Mouse (Mus musculus) forebrain, embryonic 13.5 days (tissue): Measurements from ENCODE around the gene Rilpl1. TPM values are rescaled to one million over a fixed set of nuclear protein-coding genes. Genes with fewer than 3 reads are reported as not detected.
"Not testable (repeated sequence)": the region's sequence is repeated elsewhere in the genome, so short reads cannot be mapped to it uniquely, and the experiment has no call there.

Source experiments
- ATAC-seq: fragments of 200-750 bp; cut with Nextera tagmentation; 2 replicates; pipeline ENCODE4 v1.8.0; 2017
- H3K27ac ChIP-seq: fragments of 300-500 bp; sonication (generic); 2 replicates; pipeline ENCODE4 v1.5.1; 2015; ENCODE audit warnings: inconsistent platforms, mild to moderate bottlenecking, moderate library complexity
- H3K27me3 ChIP-seq: fragments of 300-500 bp; sonication (generic); 2 replicates; pipeline ENCODE4 v1.6.1; 2015; ENCODE audit warnings: mild to moderate bottlenecking, inconsistent platforms
- H3K36me3 ChIP-seq: fragments of 300-500 bp; sonication (generic); 2 replicates; pipeline ENCODE4 v1.6.1; 2015; ENCODE audit warnings: mild to moderate bottlenecking, inconsistent platforms; ENCODE audit not compliant: poor library complexity, severe bottlenecking
- H3K4me1 ChIP-seq: fragments of 300-500 bp; sonication (generic); 2 replicates; pipeline ENCODE4 v1.6.1; 2015; ENCODE audit warnings: inconsistent platforms
- H3K4me2 ChIP-seq: fragments of 300-500 bp; sonication (generic); 2 replicates; pipeline ENCODE4 v1.6.1; 2015; ENCODE audit warnings: inconsistent platforms, mild to moderate bottlenecking, moderate library complexity
- H3K4me3 ChIP-seq: fragments of 300-500 bp; sonication (generic); 2 replicates; pipeline ENCODE4 v1.5.1; 2015; ENCODE audit warnings: mild to moderate bottlenecking, inconsistent platforms
- H3K9ac ChIP-seq: fragments of 300-500 bp; sonication (generic); 2 replicates; pipeline ENCODE4 v1.6.1; 2015; ENCODE audit warnings: mild to moderate bottlenecking, inconsistent platforms
- H3K9me3 ChIP-seq: fragments of 300-500 bp; sonication (generic); replicated peaks from 2 replicates; pipeline ENCODE4 v1.6.1; 2016; ENCODE audit warnings: inconsistent platforms
- WGBS: fragments of 180-500 bp; shearing (Covaris S2); methylation state at CpG from one replicate; pipeline ENCODE4 v1.1.7; 2015; 5-methylcytosine and 5-hydroxymethylcytosine counted together
- polyA plus RNA-seq: library from polyadenylated mRNA; unstranded; fragments of >200 nt; fragmentation: Nextera tagmentation; extraction: Ambion mirVana; gene quantifications from 2 replicates; pipeline ENCODE4 v1.2.1, GENCODE M21; 2015

Rilpl1 gene
- polyA plus RNA-seq, 1 experiment from 2014 or later: 10.4 TPM

- no peaks in the 10 kb centered on the region for H3K27me3 ChIP-seq
- no peak overlapping the region for H3K4me3 ChIP-seq
- 0 out of 2 replicates have a peak, but pooled peaks cover 7% of the 10 kb centered on the region for H3K4me1 ChIP-seq
- no peak overlapping the region for H3K9ac ChIP-seq
- peaks cover 44% of the 10 kb centered on the region for H3K36me3 ChIP-seq
- 96% methylated on average over 3 of the region's 3 CpGs for WGBS
- no peak overlapping the region for H3K27ac ChIP-seq
- ATAC-seq: no peak
- no peak overlapping the region for H3K4me2 ChIP-seq
- H3K9me3 ChIP-seq: no peaks in the 10 kb centered on the region
These were observed 30.6 kb downstream of the Rilpl1 start for GRCm38 (mm10) chr5:124500573-124500972.

- not testable (repeated sequence) for H3K9me3 ChIP-seq, H3K9ac ChIP-seq, H3K4me2 ChIP-seq, H3K27me3 ChIP-seq, ATAC-seq, H3K4me3 ChIP-seq, H3K27ac ChIP-seq
- Histone ChIP-seq H3K36me3 (peaks cover 48% of the 10 kb centered on the region), H3K4me1 (0 out of 2 replicates have a peak, but pooled peaks cover 11% of the 10 kb centered on the region)
- WGBS: 86% methylated on average over 3 of the region's 4 CpGs
These were observed 31.2 kb downstream of the Rilpl1 start for GRCm38 (mm10) chr5:124500037-124500436.

GRCm38 (mm10) chr5:124499001-124499400 is 32.2 kb downstream of the Rilpl1 start:
- Histone ChIP-seq H3K27ac (no peak overlapping the region), H3K4me3 (no peak overlapping the region), H3K4me1 (0 out of 2 replicates have a peak, but pooled peaks cover 11% of the 10 kb centered on the region), H3K27me3 (no peaks in the 10 kb centered on the region), H3K36me3 (peaks cover 53% of the 10 kb centered on the region), H3K4me2 (no peak overlapping the region), H3K9ac (no peak overlapping the region), H3K9me3 (no peaks in the 10 kb centered on the region)
- no peak for ATAC-seq
- WGBS: 31% methylated on average over 5 of the region's 5 CpGs

- ATAC-seq: no peak
- Histone ChIP-seq H3K27me3 (no peaks in the 10 kb centered on the region), H3K36me3 (peaks cover 54% of the 10 kb centered on the region), H3K9ac (no peak overlapping the region), H3K4me3 (no peak overlapping the region), H3K9me3 (no peaks in the 10 kb centered on the region), H3K4me1 (0 out of 2 replicates have a peak, but pooled peaks cover 11% of the 10 kb centered on the region), H3K4me2 (no peak overlapping the region), H3K27ac (no peak overlapping the region)
- WGBS: 82% methylated on average over 9 of the region's 9 CpGs
These were observed 32.8 kb downstream of the Rilpl1 start for GRCm38 (mm10) chr5:124498221-124498876.

- H3K9ac ChIP-seq: no peak overlapping the region
- H3K36me3 ChIP-seq: peaks cover 64% of the 10 kb centered on the region
- 0 out of 2 replicates have a peak, but pooled peaks cover 11% of the 10 kb centered on the region for H3K4me1 ChIP-seq
- WGBS: 84% methylated on average over 15 of the region's 15 CpGs
- H3K27ac ChIP-seq: no peak overlapping the region
- H3K9me3 ChIP-seq: no peaks in the 10 kb centered on the region
- H3K4me2 ChIP-seq: no peak overlapping the region
- H3K27me3 ChIP-seq: no peaks in the 10 kb centered on the region
- no peak overlapping the region for H3K4me3 ChIP-seq
- ATAC-seq: no peak
These were observed 34.3 kb downstream of the Rilpl1 start for GRCm38 (mm10) chr5:124496614-124497514.

- Histone ChIP-seq H3K4me3 (no peak overlapping the region), H3K36me3 (peaks cover 66% of the 10 kb centered on the region), H3K4me1 (0 out of 2 replicates have a peak, but pooled peaks cover 11% of the 10 kb centered on the region), H3K27ac (peak overlapping the region; percentile 66), H3K9me3 (no peaks in the 10 kb centered on the region), H3K9ac (no peak overlapping the region), H3K4me2 (0 out of 2 replicates have a peak overlapping the region, but pooled peaks have one; percentile 4), H3K27me3 (no peaks in the 10 kb centered on the region)
- 61% methylated on average over 7 of the region's 7 CpGs for WGBS
- ATAC-seq: no peak
These were observed 35.6 kb downstream of the Rilpl1 start for GRCm38 (mm10) chr5:124495547-124495946.

GRCm38 (mm10) chr5:124493455-124493854 is 37.7 kb downstream of the Rilpl1 start:
- Histone ChIP-seq H3K9me3 (no peaks in the 10 kb centered on the region), H3K36me3 (peaks cover 73% of the 10 kb centered on the region), H3K4me1 (0 out of 2 replicates have a peak, but pooled peaks cover 11% of the 10 kb centered on the region), H3K9ac (no peak overlapping the region), H3K4me3 (no peak overlapping the region), H3K27ac (no peak overlapping the region), H3K4me2 (no peak overlapping the region), H3K27me3 (no peaks in the 10 kb centered on the region)
- 92% methylated on average over 11 of the region's 11 CpGs for WGBS
- no peak for ATAC-seq

GRCm38 (mm10) chr5:124492618-124493017 is 38.6 kb downstream of the Rilpl1 start:
- no peaks in the 10 kb centered on the region for H3K9me3 ChIP-seq
- ATAC-seq: no peak
- H3K36me3 ChIP-seq: peaks cover 67% of the 10 kb centered on the region
- no peaks in the 10 kb centered on the region for H3K27me3 ChIP-seq
- no peak overlapping the region for H3K9ac ChIP-seq
- no peak overlapping the region for H3K4me3 ChIP-seq
- H3K4me1 ChIP-seq: 0 out of 2 replicates have a peak, but pooled peaks cover 11% of the 10 kb centered on the region
- H3K4me2 ChIP-seq: no peak overlapping the region
- 86% methylated on average over 4 of the region's 4 CpGs for WGBS
- H3K27ac ChIP-seq: no peak overlapping the region

- no peaks in the 10 kb centered on the region for H3K27me3 ChIP-seq
- H3K4me3 ChIP-seq: no peak overlapping the region
- ATAC-seq: no peak
- no peak overlapping the region for H3K9ac ChIP-seq
- H3K27ac ChIP-seq: no peak overlapping the region
- H3K9me3 ChIP-seq: no peaks in the 10 kb centered on the region
- H3K4me2 ChIP-seq: no peak overlapping the region
- peaks cover 72% of the 10 kb centered on the region for H3K36me3 ChIP-seq
- WGBS: 53% methylated on average over 4 of the region's 4 CpGs
- H3K4me1 ChIP-seq: 0 out of 2 replicates have a peak, but pooled peaks cover 11% of the 10 kb centered on the region
These were observed 39.5 kb downstream of the Rilpl1 start for GRCm38 (mm10) chr5:124491732-124492131.

GRCm38 (mm10) chr5:124488885-124489284 is 42.3 kb downstream of the Rilpl1 start:
- H3K4me2 ChIP-seq: no peak overlapping the region
- H3K4me3 ChIP-seq: no peak overlapping the region
- 97% methylated on average over 3 of the region's 3 CpGs for WGBS
- H3K27ac ChIP-seq: no peak overlapping the region
- H3K4me1 ChIP-seq: peaks cover 11% of the 10 kb centered on the region
- no peak overlapping the region for H3K9ac ChIP-seq
- no peak for ATAC-seq
- H3K36me3 ChIP-seq: peaks cover 48% of the 10 kb centered on the region
- H3K9me3 ChIP-seq: no peaks in the 10 kb centered on the region
- H3K27me3 ChIP-seq: no peaks in the 10 kb centered on the region

- Histone ChIP-seq H3K27ac (no peak overlapping the region), H3K4me3 (no peak overlapping the region), H3K36me3 (peaks cover 16% of the 10 kb centered on the region), H3K27me3 (no peaks in the 10 kb centered on the region), H3K9ac (no peak overlapping the region), H3K4me1 (peaks cover 16% of the 10 kb centered on the region), H3K4me2 (no peak overlapping the region), H3K9me3 (no peaks in the 10 kb centered on the region)
- no peak for ATAC-seq
- WGBS: 89% methylated on average over 5 of the region's 5 CpGs
These were observed 45.5 kb downstream of the Rilpl1 start for GRCm38 (mm10) chr5:124485654-124486053.
